Mouse (Mus musculus): Measurements from ENCODE around the gene Igfbp6.

Gene Igfbp6

GRCm38 (mm10) chr15:102108651-102109525 lies 35.3 kb upstream of the Igfbp6 start:
- DNase-seq (ENCODE audit: low spot score): no peak

GRCm38 (mm10) chr15:102110271-102110670 lies 33.9 kb upstream of the Igfbp6 start:
- no peak for DNase-seq (ENCODE audit: low spot score)

GRCm38 (mm10) chr15:102110701-102111494 lies 33.3 kb upstream of the Igfbp6 start:
- no peak for DNase-seq (ENCODE audit: low spot score)

GRCm38 (mm10) chr15:102111495-102111829 lies 32.7 kb upstream of the Igfbp6 start:
- no peak for DNase-seq (ENCODE audit: low spot score)

GRCm38 (mm10) chr15:102112181-102112580 lies 32.0 kb upstream of the Igfbp6 start:
- no peak for DNase-seq (ENCODE audit: low spot score)

GRCm38 (mm10) chr15:102112827-102113226 lies 31.3 kb upstream of the Igfbp6 start:
- no peak for DNase-seq (ENCODE audit: low spot score)

- DNase-seq (ENCODE audit: low spot score): no peak
These were observed 30.5 kb upstream of the Igfbp6 start for GRCm38 (mm10) chr15:102113674-102114073.

- no peak for DNase-seq (ENCODE audit: low spot score)
These were observed 29.4 kb upstream of the Igfbp6 start for GRCm38 (mm10) chr15:102114651-102115260.

- DNase-seq (ENCODE audit: low spot score): no peak
These were observed 28.4 kb upstream of the Igfbp6 start for GRCm38 (mm10) chr15:102115731-102116231.

GRCm38 (mm10) chr15:102116753-102117415 lies 27.3 kb upstream of the Igfbp6 start:
- no peak for DNase-seq (ENCODE audit: low spot score)

GRCm38 (mm10) chr15:102117461-102118443 lies 26.4 kb upstream of the Igfbp6 start:
- no peak for DNase-seq (ENCODE audit: low spot score)

- DNase-seq (ENCODE audit: low spot score): no peak
These were observed 25.6 kb upstream of the Igfbp6 start for GRCm38 (mm10) chr15:102118591-102118990.

GRCm38 (mm10) chr15:102119121-102119830 lies 24.9 kb upstream of the Igfbp6 start:
- DNase-seq (ENCODE audit: low spot score): no peak

- no peak for DNase-seq (ENCODE audit: low spot score)
These were observed 24.4 kb upstream of the Igfbp6 start for GRCm38 (mm10) chr15:102119831-102120170.

GRCm38 (mm10) chr15:102120530-102120929 lies 23.6 kb upstream of the Igfbp6 start:
- no peak for DNase-seq (ENCODE audit: low spot score)

- DNase-seq (ENCODE audit: low spot score): no peak
These were observed 17.9 kb upstream of the Igfbp6 start for GRCm38 (mm10) chr15:102126303-102126702.

- DNase-seq (ENCODE audit: low spot score): no peak
These were observed 10.8 kb upstream of the Igfbp6 start for GRCm38 (mm10) chr15:102133314-102133713.

- DNase-seq (ENCODE audit: low spot score): no peak
These were observed 9.5 kb upstream of the Igfbp6 start for GRCm38 (mm10) chr15:102134709-102135108.

- no peak for DNase-seq (ENCODE audit: low spot score)
These were observed 8.5 kb upstream of the Igfbp6 start for GRCm38 (mm10) chr15:102135522-102136128.

Data from ovary, postnatal 10 days (tissue).